Mouse (Mus musculus) forebrain, embryonic 10.5 days (tissue): ENCODE results near the gene Plekho2. TPM values are rescaled to one million over a fixed set of nuclear protein-coding genes. Genes with fewer than 3 reads are reported as not detected.

Experiments used
- DNase-seq: peaks from one replicate; pipeline ENCODE4 v3.0.0-alpha.2; 2017; ENCODE audit warnings: low spot score; ENCODE audit errors: extremely low spot score
- H3K27ac ChIP-seq: fragments of 300-500 bp; sonication (generic); 2 replicates; pipeline ENCODE4 v1.5.1; 2016; ENCODE audit warnings: mild to moderate bottlenecking
- H3K27me3 ChIP-seq: fragments of 300-500 bp; sonication (generic); 2 replicates; pipeline ENCODE4 v1.6.1; 2016; ENCODE audit warnings: mild to moderate bottlenecking; ENCODE audit not compliant: poor library complexity, severe bottlenecking
- H3K36me3 ChIP-seq: fragments of 300-500 bp; sonication (generic); replicated peaks from 2 replicates; pipeline ENCODE4 v1.6.1; 2016; ENCODE audit warnings: mild to moderate bottlenecking, moderate library complexity
- H3K4me1 ChIP-seq: fragments of 300-500 bp; sonication (generic); 2 replicates; pipeline ENCODE4 v1.6.1; 2016
- H3K4me3 ChIP-seq: fragments of 300-500 bp; sonication (generic); 2 replicates; pipeline ENCODE4 v1.5.1; 2016; ENCODE audit warnings: mild to moderate bottlenecking, moderate library complexity
- H3K9me3 ChIP-seq: fragments of 300-500 bp; sonication (generic); 2 replicates; pipeline ENCODE4 v1.6.1; 2016; ENCODE audit warnings: mild to moderate bottlenecking, moderate library complexity
- WGBS: fragments of 180-500 bp; shearing (Covaris S2); methylation state at CpG from one replicate; pipeline ENCODE4 v1.1.7; 2016; 5-methylcytosine and 5-hydroxymethylcytosine counted together
- polyA plus RNA-seq: library from polyadenylated mRNA; unstranded; fragments of >200 nt; fragmentation: Nextera tagmentation; extraction: Ambion mirVana; gene quantifications from 2 replicates; pipeline ENCODE4 v1.2.1, GENCODE M21; 2016

Gene Plekho2
- polyA plus RNA-seq, 1 experiment from 2014 or later: 11.9 TPM

DNA sequence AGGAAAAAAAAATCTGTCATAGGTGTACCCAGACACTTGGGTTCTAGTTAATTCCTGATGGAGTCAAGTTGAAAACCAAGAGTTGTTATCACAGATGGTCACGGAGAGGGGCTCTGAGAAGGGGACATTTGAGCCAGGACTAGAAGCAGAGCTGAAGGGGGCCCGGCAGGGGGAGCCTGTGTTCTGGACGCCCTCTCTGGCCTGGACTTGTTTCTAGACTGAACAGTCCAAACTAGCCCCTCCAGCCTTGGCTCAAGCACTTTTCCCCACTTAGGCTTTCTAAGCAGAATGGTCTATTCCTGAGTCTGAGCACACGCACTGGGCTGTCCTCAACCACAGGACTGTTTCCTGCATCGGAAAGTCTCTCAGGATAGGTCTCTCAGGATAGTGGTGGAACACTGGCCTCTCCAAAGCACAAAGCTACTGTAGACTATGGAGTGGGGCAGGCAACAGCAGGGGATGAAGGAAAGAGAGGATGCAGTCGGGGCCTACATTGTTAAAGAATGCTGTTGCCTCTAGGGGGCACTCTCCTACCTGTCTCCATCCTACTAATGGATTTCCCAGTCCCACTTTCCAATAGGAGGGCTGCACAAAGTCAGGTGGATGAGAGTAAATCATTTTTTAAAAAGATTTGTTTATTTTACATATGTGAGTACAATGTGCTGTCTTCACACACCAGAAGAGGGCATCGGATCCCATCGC is 23.7 kb upstream of the Plekho2 start:
- peaks cover 16% of the 10 kb centered on the region for H3K4me1 ChIP-seq
- no peak overlapping the region for H3K4me3 ChIP-seq
- H3K27ac ChIP-seq: no peak overlapping the region
- no peaks in the 10 kb centered on the region for H3K36me3 ChIP-seq
- H3K27me3 ChIP-seq: peaks cover 10% of the 10 kb centered on the region
- DNase-seq: no peak
- no peaks in the 10 kb centered on the region for H3K9me3 ChIP-seq
- 54% methylated on average over 8 of the region's 8 CpGs for WGBS

DNA sequence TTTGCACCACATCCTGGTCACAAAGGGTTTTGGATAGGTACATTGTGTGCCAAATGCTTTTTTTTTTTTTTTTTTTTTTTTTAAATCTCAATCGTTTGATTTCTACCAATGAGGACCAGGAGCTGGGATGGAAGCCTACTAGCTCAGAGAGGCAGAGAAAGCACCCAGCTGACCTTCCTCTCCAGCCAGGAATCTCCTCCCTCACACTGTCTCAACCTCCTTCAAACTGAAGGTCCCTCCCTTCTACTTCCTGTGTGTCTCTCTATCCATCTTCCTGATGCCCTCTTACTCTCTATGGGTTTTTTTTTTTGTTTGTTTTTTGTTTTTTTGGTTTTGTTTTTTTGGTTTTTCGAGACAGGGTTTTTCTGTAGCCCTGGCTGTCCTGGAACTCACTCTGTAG is 21.1 kb upstream of the Plekho2 start:
- no peak overlapping the region for H3K27ac ChIP-seq
- no peaks in the 10 kb centered on the region for H3K9me3 ChIP-seq
- H3K27me3 ChIP-seq: no peaks in the 10 kb centered on the region
- H3K4me3 ChIP-seq: no peak overlapping the region
- peaks cover 7% of the 10 kb centered on the region for H3K4me1 ChIP-seq
- WGBS: 65% methylated on average over 2 of the region's 2 CpGs
- peaks cover 1% of the 10 kb centered on the region for H3K36me3 ChIP-seq
- no peak for DNase-seq

DNA sequence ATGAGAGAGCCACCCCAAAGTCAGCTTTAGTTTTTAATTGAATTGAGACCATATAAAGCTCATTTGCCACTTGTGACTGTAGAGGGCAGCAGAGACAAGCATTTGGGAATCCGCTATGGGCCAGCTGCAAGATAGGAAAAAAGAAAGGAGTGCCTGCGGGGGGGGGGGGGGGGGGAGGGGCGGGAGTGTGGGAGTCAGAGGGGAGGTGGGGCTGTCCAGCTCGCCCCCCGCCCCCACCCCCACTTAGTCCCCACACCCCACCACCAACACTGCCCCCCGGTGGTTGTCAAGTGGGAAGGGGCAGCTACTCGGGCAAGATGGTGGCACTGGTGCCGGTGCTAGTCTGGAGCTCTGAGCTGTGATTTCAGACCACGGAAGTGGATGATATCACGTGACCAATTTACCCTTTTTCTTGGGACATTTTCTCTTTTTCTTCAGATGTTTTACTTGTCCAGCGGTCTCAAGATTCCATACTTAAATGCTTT is 19.0 kb upstream of the Plekho2 start:
- H3K4me3 ChIP-seq: peak overlapping the region; percentile 29; the same call in 1 of the 2 replicates
- 46% methylated on average over 9 of the region's 11 CpGs for WGBS
- peaks cover 23% of the 10 kb centered on the region for H3K36me3 ChIP-seq
- DNase-seq: peak; percentile 26
- no peak overlapping the region for H3K27ac ChIP-seq
- H3K4me1 ChIP-seq: 0 out of 2 replicates have a peak, but pooled peaks cover 2% of the 10 kb centered on the region
- no peaks in the 10 kb centered on the region for H3K9me3 ChIP-seq
- H3K27me3 ChIP-seq: no peaks in the 10 kb centered on the region

DNA sequence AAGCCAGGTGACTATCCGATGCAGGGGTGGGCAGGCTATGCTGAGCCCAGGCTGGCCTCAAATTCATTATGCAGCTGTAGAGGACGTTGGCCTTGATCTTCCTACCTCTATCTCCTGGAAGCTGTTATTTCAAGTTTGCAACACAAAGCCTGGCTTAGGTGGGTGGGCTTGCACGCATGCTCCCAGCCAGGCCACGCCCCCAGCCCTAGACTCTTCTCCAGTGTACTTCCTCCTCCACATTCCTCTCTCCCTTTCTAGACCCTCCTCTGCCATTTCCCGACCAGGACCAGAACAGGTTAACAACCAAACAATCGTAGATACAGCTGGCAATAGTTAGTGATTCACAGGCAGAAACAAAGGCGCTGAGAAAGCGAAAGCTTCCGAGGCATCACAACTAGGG is 13.8 kb upstream of the Plekho2 start:
- H3K4me3 ChIP-seq: no peak overlapping the region
- H3K36me3 ChIP-seq: peaks cover 73% of the 10 kb centered on the region
- no peaks in the 10 kb centered on the region for H3K9me3 ChIP-seq

DNA sequence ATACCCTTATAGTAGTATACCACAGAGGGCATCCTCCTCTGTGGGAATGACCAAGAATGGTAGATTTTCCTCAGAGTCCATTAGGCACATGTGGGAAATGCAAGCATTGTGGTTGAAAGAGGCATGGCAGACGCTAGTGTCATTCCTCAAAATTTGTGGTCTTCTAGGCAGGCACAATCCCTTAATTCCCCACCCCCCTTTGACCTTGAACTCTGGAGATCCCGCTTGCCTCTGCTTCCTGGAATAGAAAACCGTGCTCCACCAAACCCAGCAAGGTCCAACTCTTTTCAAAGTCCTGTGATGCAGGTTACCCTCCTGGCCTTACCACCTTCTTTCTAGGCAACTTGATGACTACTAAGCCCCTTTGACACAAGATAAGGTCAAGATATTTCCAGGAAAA is 12.9 kb upstream of the Plekho2 start:
- Histone ChIP-seq H3K27ac (no peak overlapping the region), H3K4me1 (peaks cover 25% of the 10 kb centered on the region), H3K4me3 (no peak overlapping the region), H3K36me3 (peaks cover 75% of the 10 kb centered on the region), H3K9me3 (no peaks in the 10 kb centered on the region), H3K27me3 (no peaks in the 10 kb centered on the region)
- DNase-seq: no peak
- 90% methylated on average over 3 of the region's 3 CpGs for WGBS

More for the DNA sequence above, 13.8 kb upstream of the Plekho2 start:
- Histone ChIP-seq H3K4me1 (peaks cover 17% of the 10 kb centered on the region), H3K27me3 (no peaks in the 10 kb centered on the region), H3K27ac (no peak overlapping the region)
- 87% methylated on average over 9 of the region's 9 CpGs for WGBS
- no peak for DNase-seq

DNA sequence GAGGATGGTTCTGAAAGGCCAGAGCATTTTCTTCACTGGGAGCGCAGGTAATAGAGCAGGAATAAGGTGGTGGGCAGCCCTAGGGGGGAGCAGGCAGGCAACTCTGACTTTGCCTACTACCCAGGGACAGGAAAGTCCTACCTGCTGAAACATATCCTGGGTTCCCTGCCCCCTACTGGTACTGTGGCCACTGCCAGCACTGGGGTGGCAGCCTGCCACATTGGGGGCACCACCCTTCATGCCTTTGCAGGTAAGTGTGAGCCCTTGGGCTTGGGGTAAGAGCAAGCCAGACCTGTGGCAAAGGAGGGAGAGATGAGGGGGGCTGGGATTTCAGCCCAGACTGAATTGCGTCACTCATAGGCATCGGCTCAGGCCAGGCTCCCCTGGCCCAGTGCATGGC is 9.3 kb upstream of the Plekho2 start:
- DNase-seq: no peak
- Histone ChIP-seq H3K36me3 (peaks cover 55% of the 10 kb centered on the region), H3K27ac (no peak overlapping the region), H3K27me3 (no peaks in the 10 kb centered on the region), H3K9me3 (no peaks in the 10 kb centered on the region), H3K4me1 (peaks cover 36% of the 10 kb centered on the region), H3K4me3 (peak overlapping the region; percentile 86)
- WGBS: 95% methylated on average over 3 of the region's 3 CpGs

DNA sequence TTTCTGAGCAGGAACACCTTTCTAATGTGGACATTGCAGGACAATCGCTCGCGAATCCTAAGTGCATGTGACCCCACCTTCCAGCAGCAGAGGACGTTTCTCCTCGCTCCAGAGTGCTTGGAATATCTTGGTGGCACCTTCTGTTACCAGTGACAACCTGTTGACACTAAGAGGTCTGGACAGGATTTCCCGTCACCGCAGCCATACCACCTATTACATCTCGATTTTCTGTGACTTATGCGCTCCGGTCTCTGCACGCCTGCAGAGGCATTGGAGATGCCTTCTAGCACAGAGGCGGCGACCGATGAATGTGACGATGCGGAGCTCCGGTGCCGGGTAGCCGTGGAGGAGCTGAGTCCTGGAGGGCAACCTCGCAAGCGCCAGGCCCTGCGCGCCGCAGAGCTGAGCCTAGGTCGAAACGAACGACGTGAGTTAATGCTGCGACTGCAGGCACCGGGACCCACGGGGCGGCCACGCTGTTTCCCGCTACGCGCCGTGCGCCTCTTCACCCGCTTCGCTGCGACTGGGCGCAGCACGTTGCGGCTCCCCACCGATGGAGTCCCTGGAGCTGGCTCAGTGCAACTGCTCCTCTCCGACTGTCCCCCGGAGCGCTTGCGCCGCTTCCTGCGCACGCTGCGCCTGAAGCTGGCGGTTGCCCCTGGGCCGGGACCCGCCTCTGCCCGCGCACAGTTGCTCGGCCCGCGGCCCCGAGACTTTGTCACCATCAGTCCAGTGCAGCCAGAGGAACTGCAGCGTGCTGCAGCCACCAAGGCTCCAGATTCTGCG is 7.9 kb upstream of the Plekho2 start:
- Histone ChIP-seq H3K27ac (peak overlapping the region; percentile 92), H3K4me3 (peak overlapping the region; percentile 86), H3K36me3 (peaks cover 42% of the 10 kb centered on the region), H3K9me3 (no peaks in the 10 kb centered on the region), H3K27me3 (no peaks in the 10 kb centered on the region), H3K4me1 (peaks cover 40% of the 10 kb centered on the region)
- under 1% methylated on average over 64 of the region's 64 CpGs for WGBS
- DNase-seq: peak; percentile 47

DNA sequence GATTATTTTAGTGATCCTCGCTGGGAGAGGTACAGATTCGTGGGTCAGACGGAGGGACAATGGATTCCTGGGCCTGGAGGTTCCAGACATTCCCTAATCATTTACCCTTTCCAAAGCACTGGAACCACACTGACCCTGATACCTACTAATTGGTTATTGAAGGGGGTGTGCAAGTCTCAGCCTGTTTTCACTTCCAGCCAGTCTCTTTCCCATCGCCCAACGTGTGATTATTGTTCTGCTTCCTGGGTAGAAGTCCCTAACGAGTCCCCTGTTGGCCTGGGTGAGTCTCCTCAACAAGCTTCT is 7.4 kb upstream of the Plekho2 start:
- Histone ChIP-seq H3K4me1 (peaks cover 40% of the 10 kb centered on the region), H3K27ac (peak overlapping the region; percentile 92), H3K4me3 (peak overlapping the region; percentile 86), H3K9me3 (no peaks in the 10 kb centered on the region), H3K27me3 (no peaks in the 10 kb centered on the region), H3K36me3 (peaks cover 36% of the 10 kb centered on the region)
- no peak for DNase-seq
- WGBS: under 1% methylated on average over 6 of the region's 6 CpGs

DNA sequence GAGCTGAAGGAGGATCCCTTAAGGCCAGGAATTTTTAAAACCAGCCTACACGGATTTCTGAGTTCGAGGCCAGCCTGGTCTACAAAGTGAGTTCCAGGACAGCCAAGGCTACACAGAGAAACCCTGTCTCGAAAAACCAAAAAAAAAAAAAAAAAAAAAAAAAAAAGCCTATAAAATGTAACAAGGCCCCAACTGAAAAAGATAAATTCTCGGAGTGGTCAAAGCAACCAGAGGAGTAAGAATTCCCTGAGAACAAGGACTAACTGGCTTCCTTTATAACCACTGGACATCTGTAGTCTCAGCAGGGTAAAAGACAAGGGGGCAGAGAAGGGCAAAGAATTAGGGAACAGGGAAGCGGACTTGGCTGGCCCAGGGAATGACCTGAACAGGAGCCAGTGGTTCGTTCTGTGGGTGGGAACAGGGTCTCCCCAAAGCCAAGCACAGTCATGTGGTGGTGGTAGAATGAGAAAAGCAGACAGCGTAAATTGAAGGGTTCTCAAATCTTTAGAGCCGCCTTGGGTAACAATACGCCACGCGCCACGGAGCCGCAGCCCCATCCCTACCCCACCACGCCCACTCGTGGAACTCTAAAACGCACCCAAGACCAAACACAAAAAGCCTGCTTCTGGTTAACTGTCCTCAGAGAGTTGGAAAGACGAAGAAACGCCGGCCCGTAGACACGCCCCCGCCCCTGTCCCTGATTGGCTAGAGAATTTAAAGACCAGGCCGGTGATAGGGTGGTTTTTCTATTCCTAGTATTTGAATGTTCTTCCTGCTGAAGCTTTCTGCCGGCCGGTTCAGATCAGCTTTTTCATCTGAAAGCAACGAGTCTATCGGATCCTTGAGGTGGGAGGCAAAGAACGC is 6.8 kb upstream of the Plekho2 start, which contains the start of gene Pif1:
TSS of gene Pif1 (plus strand) at position 755 of the 864 bp plus-strand sequence.
- WGBS: 11% methylated on average over 28 of the region's 28 CpGs
- peaks cover 31% of the 10 kb centered on the region for H3K36me3 ChIP-seq
- H3K27ac ChIP-seq: peak within 1 kb of the TSS; percentile 92

DNA sequence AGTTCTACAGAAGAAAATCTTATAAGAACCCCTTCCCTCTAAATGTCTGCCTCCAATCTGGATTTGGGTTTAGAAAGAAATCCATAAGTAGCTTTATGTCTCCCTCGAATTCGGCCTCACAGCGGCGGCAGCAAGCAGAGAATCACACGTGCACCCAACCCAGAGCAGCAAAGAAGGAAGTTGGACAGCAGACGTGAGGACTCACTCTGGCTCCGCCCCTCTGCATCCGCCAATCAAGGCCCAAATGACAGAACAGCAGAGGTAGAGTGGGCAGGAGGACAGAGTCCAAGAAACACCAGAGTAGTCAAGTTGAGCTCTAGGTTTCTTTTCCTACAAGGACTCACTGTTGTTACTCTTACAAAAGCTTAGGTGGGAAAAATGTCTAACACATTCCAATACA is 3.2 kb upstream of the Plekho2 start:
- H3K4me1 ChIP-seq: peaks cover 46% of the 10 kb centered on the region
- H3K9me3 ChIP-seq: no peaks in the 10 kb centered on the region
- 27% methylated on average over 8 of the region's 8 CpGs for WGBS
- DNase-seq: no peak
- H3K27ac ChIP-seq: no peak overlapping the region
- H3K4me3 ChIP-seq: no peak overlapping the region
- H3K27me3 ChIP-seq: 0 out of 2 replicates have a peak, but pooled peaks cover 8% of the 10 kb centered on the region
- 0 out of 2 replicates have a peak, but pooled peaks cover under 1% of the 10 kb centered on the region for H3K36me3 ChIP-seq

More for the DNA sequence above, 6.8 kb upstream of the Plekho2 start, which contains the start of gene Pif1:
- H3K9me3 ChIP-seq: no peaks in the 10 kb centered on the region
- peaks cover 40% of the 10 kb centered on the region for H3K4me1 ChIP-seq
- H3K4me3 ChIP-seq: peak within 1 kb of the TSS; percentile 86
- no peaks in the 10 kb centered on the region for H3K27me3 ChIP-seq
- DNase-seq: peak; percentile 91

DNA sequence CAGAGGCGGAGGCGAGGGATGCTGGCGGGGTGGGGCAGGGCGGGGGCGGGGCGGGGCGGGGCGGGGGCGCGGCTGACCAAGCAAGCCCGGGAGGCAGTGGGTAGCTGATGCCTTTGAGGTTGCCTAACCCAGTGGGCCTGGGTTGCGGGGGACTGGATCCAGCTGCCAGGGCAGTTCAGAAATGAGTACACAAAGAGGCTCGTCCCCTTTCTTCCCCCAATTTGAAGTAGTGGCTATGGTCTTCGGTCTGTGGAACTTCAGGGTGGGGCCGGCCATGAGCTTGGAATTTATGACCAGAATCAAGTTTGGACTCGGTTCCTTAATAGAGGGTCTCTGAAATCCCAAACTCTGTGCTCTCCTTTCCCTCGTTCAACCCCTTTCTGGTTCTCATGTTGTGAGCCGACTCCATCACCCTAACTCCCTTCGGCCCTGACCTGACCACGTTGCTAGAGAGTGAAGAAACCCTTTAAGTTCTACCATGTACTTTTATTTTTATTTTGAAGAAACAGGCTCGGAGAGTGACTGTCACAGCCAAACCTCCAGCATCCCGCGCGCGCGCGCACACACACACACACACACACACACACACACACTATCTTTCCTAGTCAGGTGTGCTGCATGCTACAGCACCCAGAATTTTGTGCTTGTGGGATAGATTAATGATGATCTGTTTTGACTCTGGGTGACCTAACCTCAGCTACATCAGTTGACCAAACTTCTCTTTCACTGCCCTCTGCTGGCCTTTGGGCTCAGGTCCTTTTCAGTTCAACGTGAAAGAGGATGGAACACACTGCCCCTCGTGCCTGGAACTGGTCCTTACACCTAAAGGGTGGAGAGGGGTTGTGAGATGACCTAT is 789 bp upstream of the Plekho2 start:
- H3K27ac ChIP-seq: peak overlapping the region; percentile 87
- no peaks in the 10 kb centered on the region for H3K9me3 ChIP-seq
- H3K4me1 ChIP-seq: peaks cover 53% of the 10 kb centered on the region
- peak; percentile 81 for DNase-seq
- WGBS: 6% methylated on average over 25 of the region's 29 CpGs
- no peaks in the 10 kb centered on the region for H3K36me3 ChIP-seq
- H3K4me3 ChIP-seq: peak overlapping the region; percentile 69
- H3K27me3 ChIP-seq: 0 out of 2 replicates have a peak, but pooled peaks cover 8% of the 10 kb centered on the region
